Mouse (Mus musculus) liver, adult 2 months (tissue): ENCODE measurements at regions not wholly inside any gene's neighbourhood (a gene's known extent, or its start where the extent isn't known, plus 50 kb on each side); places are given as distances from the start of the nearest gene placed in this dataset.

Source experiments
- CTCF ChIP-seq: fragments of 200-500 bp; IDR thresholded peaks from 2 replicates; pipeline ENCODE4 v1.5.1; 2011; ENCODE audit warnings: low read depth, low read length, control low read depth
- POLR2A ChIP-seq: fragments of 200-500 bp; IDR thresholded peaks from 2 replicates; pipeline ENCODE4 v1.6.1; 2011; ENCODE audit warnings: low read length, control low read depth; ENCODE audit not compliant: insufficient read depth; ENCODE audit errors: extremely low read depth

GRCm38 (mm10) chr7:73637810-73638125 is 96.1 kb upstream of the Chd2 start:
- no peak for TF ChIP-seq CTCF
- TF ChIP-seq POLR2A = no peak
